In the genomic region with DNA sequence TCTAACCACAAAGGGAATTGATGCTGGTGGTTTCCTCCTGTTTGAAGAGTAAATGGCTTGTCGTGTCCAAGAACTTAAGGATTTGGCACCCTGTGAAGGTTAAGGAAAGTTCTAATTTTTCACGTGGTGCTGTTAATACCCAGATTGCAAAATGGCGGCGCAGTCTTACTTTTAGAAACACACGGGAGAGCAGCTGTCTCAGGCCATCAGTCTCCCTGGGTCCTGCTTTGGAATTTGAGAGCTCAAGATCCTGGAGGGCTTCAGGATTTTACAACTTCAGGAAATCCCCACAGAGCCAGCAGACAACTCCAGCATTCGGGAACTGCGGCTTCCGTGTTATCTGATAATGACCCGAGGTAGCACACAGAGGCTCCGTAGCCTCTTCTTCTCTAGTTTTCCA, we compare ENCODE assay signal across 24 mouse cellular contexts. TPM values are rescaled to one million over a fixed set of nuclear protein-coding genes. Genes with fewer than 3 reads are reported as not detected.
"Had no signal": no experiment of that assay in that cellular context is flagged by ENCODE, and none has a peak within 500 bp of the region (broad histone marks: within the 10 kb centered on the region; RNA-seq: fewer than 3 reads in every experiment).

No protein-coding gene starts in this region.

- H3K9ac ChIP-seq: limb, embryonic 13.5 days; liver, embryonic 12.5 days; liver, embryonic 15.5 days; lung, embryonic 15.5 days; midbrain, embryonic 13.5 days had no signal

- DNase-seq: kidney, postnatal 25 days; layer of hippocampus, adult 9-11 months; liver; lung, adult 18-20 months; lung, postnatal 10 days; lung, postnatal 36 days; right cerebral cortex, adult 18-20 months; right cerebral cortex, postnatal 14 days; right cerebral cortex, postnatal 4 days; thymus, adult 2 months; thymus, postnatal 14 days; thymus, postnatal 4 days had no signal

- H3K9me3 ChIP-seq: limb, embryonic 10.5 days; limb, embryonic 13.5 days; liver, embryonic 12.5 days; liver, embryonic 15.5 days; lung, embryonic 15.5 days; midbrain, embryonic 10.5 days; midbrain, embryonic 13.5 days had no signal

- H3K4me2 ChIP-seq: limb, embryonic 13.5 days; liver, embryonic 12.5 days; liver, embryonic 15.5 days; lung, embryonic 15.5 days; midbrain, embryonic 13.5 days had no signal

- H3K36me3 ChIP-seq: limb, embryonic 10.5 days; limb, embryonic 13.5 days; liver, embryonic 12.5 days; liver, embryonic 15.5 days; lung, embryonic 15.5 days; midbrain, embryonic 10.5 days; midbrain, embryonic 13.5 days had no signal

- H3K27ac ChIP-seq: layer of hippocampus, adult 2 months; limb, embryonic 10.5 days; limb, embryonic 13.5 days; liver, embryonic 12.5 days; liver, embryonic 15.5 days; lung, embryonic 15.5 days; midbrain, embryonic 10.5 days; midbrain, embryonic 13.5 days; stomach, postnatal 0 days had no signal

- ATAC-seq: liver, embryonic 12.5 days; midbrain, embryonic 13.5 days; midbrain, embryonic 16.5 days had no signal

- H3K27me3 ChIP-seq: limb, embryonic 13.5 days; megakaryocyte, embryonic 14.5 days; midbrain, embryonic 13.5 days had no signal

- H3K4me3 ChIP-seq: layer of hippocampus, adult 2 months; limb, embryonic 10.5 days; limb, embryonic 13.5 days; liver, embryonic 12.5 days; liver, embryonic 15.5 days; lung, embryonic 15.5 days; megakaryocyte, embryonic 14.5 days; midbrain, embryonic 10.5 days; midbrain, embryonic 13.5 days had no signal

- H3K4me1 ChIP-seq: limb, embryonic 10.5 days; liver, embryonic 12.5 days; liver, embryonic 15.5 days; megakaryocyte, embryonic 14.5 days; midbrain, embryonic 10.5 days; midbrain, embryonic 13.5 days had no signal

RNA-seq across cellular contexts. Expression of a gene that starts 12.8 kb away (rescaled TPM):
- total RNA-seq: monocyte, adult 5-6 weeks had no signal
